Mouse (Mus musculus) gastrocnemius, postnatal 36 days (tissue): ENCODE data around the gene Adarb2. TPM values are rescaled to one million over a fixed set of nuclear protein-coding genes. Genes with fewer than 3 reads are reported as not detected.

Experiments used
- DNase-seq, 2 experiments: peaks; one replicate each; pipeline ENCODE4 v3.0.0; 2022
- intact Hi-C: fragments of 180-260 bp; cut with DNase I; formaldehyde crosslinking; loops from one replicate; pipeline ENCODE4 v1.15.1; 2025
- total RNA-seq, 2 experiments: library from RNA; stranded (reverse); gene quantifications; 2 replicates each; pipeline ENCODE4 v1.2.3; 2021

Adarb2 gene
- total RNA-seq, 2 experiments from 2014 or later = not detected

GRCm38 (mm10) chr13:8366087-8366486 lies 163.4 kb downstream of the Adarb2 start:
- intact Hi-C loops = no loop called here
- DNase-seq = no peak

GRCm38 (mm10) chr13:8369868-8370387 lies 167.3 kb downstream of the Adarb2 start:
- no peak for DNase-seq
- intact Hi-C loops = no loop called here

- intact Hi-C loops = no loop called here
- DNase-seq = no peak
Observed at GRCm38 (mm10) chr13:8388541-8388940, 185.9 kb downstream of the Adarb2 start.

GRCm38 (mm10) chr13:8400265-8401041 lies 197.8 kb downstream of the Adarb2 start:
- intact Hi-C loops = no loop called here
- no peak for DNase-seq

- intact Hi-C loops = no loop called here
- DNase-seq = no peak
Observed at GRCm38 (mm10) chr13:8402324-8402873, 199.7 kb downstream of the Adarb2 start.

- DNase-seq = no peak
- intact Hi-C loops = no loop called here
Observed at GRCm38 (mm10) chr13:8406020-8406419, 203.4 kb downstream of the Adarb2 start.

GRCm38 (mm10) chr13:8410353-8411318 lies 208.0 kb downstream of the Adarb2 start:
- intact Hi-C loops = no loop called here
- no peak for DNase-seq

GRCm38 (mm10) chr13:8424019-8424719 lies 221.5 kb downstream of the Adarb2 start:
- DNase-seq = no peak
- intact Hi-C loops = no loop called here

GRCm38 (mm10) chr13:8439188-8439835 lies 236.6 kb downstream of the Adarb2 start:
- DNase-seq = no peak
- intact Hi-C loops = no loop called here

- intact Hi-C loops = no loop called here
- no peak for DNase-seq
Observed at GRCm38 (mm10) chr13:8445415-8445814, 242.7 kb downstream of the Adarb2 start.

GRCm38 (mm10) chr13:8448192-8448879 lies 245.7 kb downstream of the Adarb2 start:
- no peak for DNase-seq
- intact Hi-C loops = no loop called here

- intact Hi-C loops = no loop called here
- no peak for DNase-seq
Observed at GRCm38 (mm10) chr13:8451581-8451980, 248.9 kb downstream of the Adarb2 start.

- intact Hi-C loops = no loop called here
- DNase-seq = no peak
Observed at GRCm38 (mm10) chr13:8456886-8457285, 254.2 kb downstream of the Adarb2 start.

- DNase-seq = no peak
- intact Hi-C loops = no loop called here
Observed at GRCm38 (mm10) chr13:8457831-8458230, 255.2 kb downstream of the Adarb2 start.

- intact Hi-C loops = no loop called here
- no peak for DNase-seq
Observed at GRCm38 (mm10) chr13:8467591-8468366, 265.1 kb downstream of the Adarb2 start.

GRCm38 (mm10) chr13:8476237-8476636 lies 273.6 kb downstream of the Adarb2 start:
- intact Hi-C loops = no loop called here
- no peak for DNase-seq

- DNase-seq = no peak
- intact Hi-C loops = no loop called here
Observed at GRCm38 (mm10) chr13:8478731-8479130, 276.1 kb downstream of the Adarb2 start.

GRCm38 (mm10) chr13:8479970-8480369 lies 277.3 kb downstream of the Adarb2 start:
- DNase-seq = no peak
- intact Hi-C loops = no loop called here
